Mouse (Mus musculus) brain, embryonic 14.5 days (tissue): ENCODE data around the gene Aanat. TPM values are rescaled to one million over a fixed set of nuclear protein-coding genes. Genes with fewer than 3 reads are reported as not detected.

Source experiments
- DNase-seq: peaks from one replicate; pipeline ENCODE4 v3.0.0-alpha.2; 2011; ENCODE audit warnings: low read depth
- CTCF ChIP-seq: fragments of 200-500 bp; IDR thresholded peaks from 2 replicates; pipeline ENCODE4 v1.5.1; 2012; ENCODE audit warnings: inconsistent platforms, mild to moderate bottlenecking, moderate library complexity, borderline replicate concordance; ENCODE audit not compliant: insufficient read depth, insufficient read length; ENCODE audit errors: extremely low read depth
- POLR2A ChIP-seq: fragments of 200-500 bp; IDR thresholded peaks from 2 replicates; pipeline ENCODE4 v1.6.1; 2012; ENCODE audit warnings: mild to moderate bottlenecking, inconsistent platforms, borderline replicate concordance; ENCODE audit not compliant: poor library complexity, insufficient read depth, insufficient read length, severe bottlenecking; ENCODE audit errors: extremely low read depth
- polyA plus RNA-seq: library from polyadenylated mRNA; depleted of rRNA; stranded (reverse); fragments of >200 nt; gene quantifications from 2 replicates; pipeline ENCODE4 v1.2.3, GENCODE M21; 2012

Aanat gene
- polyA plus RNA-seq, 1 experiment, result 1.2 TPM

- no peak for TF ChIP-seq CTCF
- TF ChIP-seq POLR2A, result no peak
- no peak for DNase-seq
These were observed 32.4 kb downstream of the Aanat start for GRCm38 (mm10) chr11:116618666-116619065.

GRCm38 (mm10) chr11:116619156-116619555, 32.9 kb downstream of the Aanat start:
- no peak for DNase-seq
- TF ChIP-seq POLR2A, result no peak
- TF ChIP-seq CTCF, result no peak

- no peak for DNase-seq
- no peak for TF ChIP-seq CTCF
- no peak for TF ChIP-seq POLR2A
These were observed 33.3 kb downstream of the Aanat start for GRCm38 (mm10) chr11:116619561-116619960.

- no peak for TF ChIP-seq CTCF
- no peak for TF ChIP-seq POLR2A
These were observed 33.8 kb downstream of the Aanat start for GRCm38 (mm10) chr11:116620073-116620472.

GRCm38 (mm10) chr11:116620559-116621253, 34.5 kb downstream of the Aanat start:
- TF ChIP-seq POLR2A (no peak), CTCF (no peak)
- no peak for DNase-seq

More at GRCm38 (mm10) chr11:116620073-116620472, 33.8 kb downstream of the Aanat start:
- no peak for DNase-seq

GRCm38 (mm10) chr11:116621258-116621704, 35.0 kb downstream of the Aanat start:
- DNase-seq, result peak; percentile 68
- TF ChIP-seq CTCF (no peak), POLR2A (no peak)

- DNase-seq, result no peak
- TF ChIP-seq POLR2A (no peak), CTCF (no peak)
These were observed 37.3 kb downstream of the Aanat start for GRCm38 (mm10) chr11:116623281-116624124.

- DNase-seq, result peak; percentile 65
- TF ChIP-seq POLR2A (no peak), CTCF (no peak)
These were observed 38.0 kb downstream of the Aanat start for GRCm38 (mm10) chr11:116624131-116624832.

GRCm38 (mm10) chr11:116625081-116626000, 39.1 kb downstream of the Aanat start:
- DNase-seq, result no peak

GRCm38 (mm10) chr11:116626299-116627071, 40.3 kb downstream of the Aanat start, which contains the start of gene Rhbdf2:
Gene Rhbdf2 (minus strand): TSS chr11:116627019.
- DNase-seq, result no peak
- no peak for TF ChIP-seq POLR2A
- TF ChIP-seq CTCF, result no peak

More at GRCm38 (mm10) chr11:116625081-116626000, 39.1 kb downstream of the Aanat start:
- TF ChIP-seq CTCF (peak; percentile 68), POLR2A (no peak)

- DNase-seq, result no peak
- TF ChIP-seq POLR2A, result no peak
- peak; percentile 25; the same call in 1 of the 2 replicates for TF ChIP-seq CTCF
These were observed 41.1 kb downstream of the Aanat start for GRCm38 (mm10) chr11:116627072-116628020.

GRCm38 (mm10) chr11:116628712-116629111, 42.5 kb downstream of the Aanat start:
- TF ChIP-seq POLR2A (no peak), CTCF (peak; percentile 95)

More at GRCm38 (mm10) chr11:116628712-116629111, 42.5 kb downstream of the Aanat start:
- DNase-seq, result peak; percentile 90
